Mouse (Mus musculus): ENCODE measurements around the gene Nr2c1. TPM values are rescaled to one million over a fixed set of nuclear protein-coding genes. Genes with fewer than 3 reads are reported as not detected.
A peak's percentile ranks its signal among the peaks of the same experiment; 100 is the strongest.

Nr2c1 gene
- polyA plus RNA-seq (2015; fragmentation: Nextera tagmentation; extraction: Ambion mirVana), result 6.1 and 6.4 TPM in 2 replicates

- Histone ChIP-seq H3K4me1 (replicated peaks) (peaks cover 32% of the 10 kb centered on the region), H3K27me3 (no peaks in the 10 kb centered on the region), H3K4me3 (peak within 1 kb of the TSS; percentile 88), H3K27ac (replicated peaks) (peak within 1 kb of the TSS; percentile 88), H3K4me2 (peak within 1 kb of the TSS; percentile 75), H3K9me3 (no peaks in the 10 kb centered on the region), H3K36me3 (no peaks in the 10 kb centered on the region), H3K9ac (peak within 1 kb of the TSS; percentile 94)
- under 1% methylated on average over 64 of the region's 64 CpGs for WGBS
- ATAC-seq (ENCODE audit: low FRiP score, low read depth), result peak; percentile 93
Measured at GRCm38 (mm10) chr10:94147756-94148531, at the start of gene Nr2c1. Gene Nr2c1, plus strand, starts transcription at chr10:94148023.

GRCm38 (mm10) chr10:94098100-94098499 is 49.7 kb upstream of the Nr2c1 start:
- Histone ChIP-seq H3K27me3 (no peaks in the 10 kb centered on the region), H3K4me1 (replicated peaks) (no peaks in the 10 kb centered on the region), H3K27ac (replicated peaks) (no peak overlapping the region), H3K4me3 (no peak overlapping the region), H3K9ac (no peak overlapping the region), H3K9me3 (no peaks in the 10 kb centered on the region), H3K4me2 (no peak overlapping the region), H3K36me3 (no peaks in the 10 kb centered on the region)
- WGBS, result 92% methylated on average over 3 of the region's 3 CpGs
- ATAC-seq (ENCODE audit: low FRiP score, low read depth), result no peak

GRCm38 (mm10) chr10:94105498-94105897 is 42.3 kb upstream of the Nr2c1 start:
- no peak for ATAC-seq (ENCODE audit: low FRiP score, low read depth)
- no peak overlapping the region for H3K4me3 ChIP-seq
- H3K27me3 ChIP-seq, result no peaks in the 10 kb centered on the region
- no peaks in the 10 kb centered on the region for H3K36me3 ChIP-seq
- no peak overlapping the region for H3K9ac ChIP-seq
- no peak overlapping the region for H3K4me2 ChIP-seq
- no peak overlapping the region for H3K27ac ChIP-seq (replicated peaks)
- H3K4me1 ChIP-seq (replicated peaks), result no peaks in the 10 kb centered on the region
- H3K9me3 ChIP-seq, result no peaks in the 10 kb centered on the region
- WGBS, result 93% methylated on average over 10 of the region's 10 CpGs

- H3K27ac ChIP-seq (replicated peaks), result no peak overlapping the region
- WGBS, result 64% methylated on average over 4 of the region's 4 CpGs
- H3K4me3 ChIP-seq, result no peak overlapping the region
- no peaks in the 10 kb centered on the region for H3K27me3 ChIP-seq
- ATAC-seq (ENCODE audit: low FRiP score, low read depth), result no peak
- H3K4me1 ChIP-seq (replicated peaks), result no peaks in the 10 kb centered on the region
- no peak overlapping the region for H3K4me2 ChIP-seq
- no peaks in the 10 kb centered on the region for H3K36me3 ChIP-seq
- H3K9me3 ChIP-seq, result no peaks in the 10 kb centered on the region
- H3K9ac ChIP-seq, result no peak overlapping the region
Measured at GRCm38 (mm10) chr10:94107168-94107567, 40.7 kb upstream of the Nr2c1 start.

- Histone ChIP-seq H3K4me3 (no peak overlapping the region), H3K4me1 (replicated peaks) (no peaks in the 10 kb centered on the region), H3K9ac (no peak overlapping the region), H3K27ac (replicated peaks) (no peak overlapping the region), H3K27me3 (no peaks in the 10 kb centered on the region), H3K4me2 (no peak overlapping the region), H3K9me3 (no peaks in the 10 kb centered on the region), H3K36me3 (no peaks in the 10 kb centered on the region)
- ATAC-seq (ENCODE audit: low FRiP score, low read depth), result no peak
- 96% methylated on average over 7 of the region's 7 CpGs for WGBS
Measured at GRCm38 (mm10) chr10:94107607-94108006, 40.2 kb upstream of the Nr2c1 start.

GRCm38 (mm10) chr10:94108791-94109190 is 39.0 kb upstream of the Nr2c1 start:
- H3K27ac ChIP-seq (replicated peaks), result no peak overlapping the region
- no peaks in the 10 kb centered on the region for H3K4me1 ChIP-seq (replicated peaks)
- no peaks in the 10 kb centered on the region for H3K27me3 ChIP-seq
- no peaks in the 10 kb centered on the region for H3K36me3 ChIP-seq
- no peak overlapping the region for H3K4me3 ChIP-seq
- no peak for ATAC-seq (ENCODE audit: low FRiP score, low read depth)
- 97% methylated on average over 6 of the region's 6 CpGs for WGBS
- no peak overlapping the region for H3K9ac ChIP-seq
- H3K4me2 ChIP-seq, result no peak overlapping the region
- H3K9me3 ChIP-seq, result no peaks in the 10 kb centered on the region

GRCm38 (mm10) chr10:94110834-94111754 is 36.7 kb upstream of the Nr2c1 start:
- no peaks in the 10 kb centered on the region for H3K27me3 ChIP-seq
- H3K4me1 ChIP-seq (replicated peaks), result no peaks in the 10 kb centered on the region
- H3K9ac ChIP-seq, result no peak overlapping the region
- 86% methylated on average over 9 of the region's 9 CpGs for WGBS
- H3K36me3 ChIP-seq, result no peaks in the 10 kb centered on the region
- H3K4me3 ChIP-seq, result no peak overlapping the region
- no peak overlapping the region for H3K27ac ChIP-seq (replicated peaks)
- ATAC-seq (ENCODE audit: low FRiP score, low read depth), result no peak
- H3K9me3 ChIP-seq, result no peaks in the 10 kb centered on the region
- H3K4me2 ChIP-seq, result no peak overlapping the region

GRCm38 (mm10) chr10:94112207-94112606 is 35.6 kb upstream of the Nr2c1 start:
- H3K36me3 ChIP-seq, result no peaks in the 10 kb centered on the region
- no peak overlapping the region for H3K4me3 ChIP-seq
- H3K27ac ChIP-seq (replicated peaks), result no peak overlapping the region
- H3K27me3 ChIP-seq, result no peaks in the 10 kb centered on the region
- H3K4me1 ChIP-seq (replicated peaks), result no peaks in the 10 kb centered on the region
- no peak for ATAC-seq (ENCODE audit: low FRiP score, low read depth)
- 75% methylated on average over 3 of the region's 3 CpGs for WGBS
- H3K4me2 ChIP-seq, result no peak overlapping the region
- H3K9me3 ChIP-seq, result no peaks in the 10 kb centered on the region
- no peak overlapping the region for H3K9ac ChIP-seq

GRCm38 (mm10) chr10:94115893-94116599 is 31.8 kb upstream of the Nr2c1 start:
- Histone ChIP-seq H3K27ac (replicated peaks) (no peak overlapping the region), H3K9ac (no peak overlapping the region), H3K9me3 (no peaks in the 10 kb centered on the region), H3K27me3 (no peaks in the 10 kb centered on the region), H3K4me3 (no peak overlapping the region), H3K36me3 (0 out of 2 replicates have a peak, but pooled peaks cover 4% of the 10 kb centered on the region), H3K4me2 (no peak overlapping the region), H3K4me1 (replicated peaks) (no peaks in the 10 kb centered on the region)
- 39% methylated on average over 6 of the region's 6 CpGs for whole genome bisulfite sequencing
- ATAC-seq (ENCODE audit: low FRiP score, low read depth), result peak; percentile 66

GRCm38 (mm10) chr10:94116781-94117340 is 31.0 kb upstream of the Nr2c1 start:
- H3K9ac ChIP-seq, result no peak overlapping the region
- no peaks in the 10 kb centered on the region for H3K9me3 ChIP-seq
- H3K4me1 ChIP-seq (replicated peaks), result no peaks in the 10 kb centered on the region
- no peaks in the 10 kb centered on the region for H3K27me3 ChIP-seq
- H3K27ac ChIP-seq (replicated peaks), result no peak overlapping the region
- 0 out of 2 replicates have a peak, but pooled peaks cover 4% of the 10 kb centered on the region for H3K36me3 ChIP-seq
- no peak for ATAC-seq (ENCODE audit: low FRiP score, low read depth)
- 72% methylated on average over 12 of the region's 12 CpGs for WGBS
- no peak overlapping the region for H3K4me3 ChIP-seq
- H3K4me2 ChIP-seq, result no peak overlapping the region

- ATAC-seq (ENCODE audit: low FRiP score, low read depth), result no peak
- Histone ChIP-seq H3K27me3 (no peaks in the 10 kb centered on the region), H3K9me3 (no peaks in the 10 kb centered on the region), H3K36me3 (0 out of 2 replicates have a peak, but pooled peaks cover 4% of the 10 kb centered on the region), H3K4me2 (no peak overlapping the region), H3K27ac (replicated peaks) (no peak overlapping the region), H3K4me1 (replicated peaks) (no peaks in the 10 kb centered on the region), H3K9ac (no peak overlapping the region), H3K4me3 (no peak overlapping the region)
- 91% methylated on average over 3 of the region's 3 CpGs for WGBS
Measured at GRCm38 (mm10) chr10:94117916-94118315, 29.9 kb upstream of the Nr2c1 start.
